11 mouse cellular contexts compared by ENCODE assay signal in the genomic region with DNA sequence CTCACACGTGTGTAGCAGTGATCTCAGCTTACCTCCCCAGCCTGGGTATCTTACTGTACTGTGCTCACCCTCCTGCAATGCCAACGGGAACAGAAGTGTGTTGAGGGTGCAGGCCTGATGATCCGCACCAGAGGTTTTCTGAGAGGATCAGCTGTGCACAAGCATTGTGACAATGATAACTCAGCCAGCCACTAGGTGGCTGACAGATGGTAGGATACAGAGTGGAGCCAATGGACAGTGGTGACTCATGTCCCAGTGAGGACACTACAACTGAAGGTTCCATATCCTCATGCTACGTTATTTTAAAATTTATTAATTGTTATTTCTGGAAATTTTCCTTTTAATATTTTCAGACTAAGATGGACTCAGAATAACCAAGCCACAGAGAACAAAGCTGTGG.
A peak's percentile ranks its signal among the peaks of the same experiment; 100 is the strongest.
DNase-seq lines count a peak whose midpoint lies in the region; ATAC-seq and TF ChIP-seq lines count a peak whose summit lies in the region.
"Had no signal": no experiment of that assay in that cellular context is flagged by ENCODE, and none has a peak within 500 bp of the region (broad histone marks: within the 10 kb centered on the region; RNA-seq: fewer than 3 reads in every experiment).

No protein-coding gene starts in this region.

- TF ChIP-seq CTCF in left cerebral cortex, adult 2 months (IDR thresholded peaks at IDR 0.05): peak; percentile 50

- DNase-seq in embryo, embryonic 10 days (ENCODE audit: low spot score): peak; percentile 46
- DNase-seq in embryo, embryonic 11 days: no peak
- DNase-seq in left cerebral cortex, adult 2 months (ENCODE audit: extremely low spot score in 1 of 2, low spot score in 2 of 2): no peak
- no peak for DNase-seq in left cerebral cortex, postnatal 10 days (ENCODE audit: extremely low spot score in 1 of 2, low spot score in 2 of 2)
- DNase-seq in adrenal gland, postnatal 36 days: peak; percentile 47 to 55
- no peak for DNase-seq in layer of hippocampus, adult 9-10 months (ENCODE audit: low spot score)
- no peak for DNase-seq in layer of hippocampus, adult 9-11 months
- DNase-seq: kidney, adult 18-20 months; liver, embryonic 13.5 days; right cerebral cortex, adult 18-20 months had no signal

- ATAC-seq in megakaryocyte progenitor cell, adult 5-6 weeks (replicated peaks; ENCODE audit: poor library complexity): peak; percentile 72

- no peak overlapping the region for H3K27ac ChIP-seq in left cerebral cortex, adult 2 months
- H3K27ac ChIP-seq: liver, embryonic 13.5 days had no signal

- intact Hi-C loops in left cerebral cortex, adult 2 months (cut with DNase I): no loop called here
- intact Hi-C loops in left cerebral cortex, postnatal 10 days (cut with DNase I): no loop called here

- no peak overlapping the region for H3K4me3 ChIP-seq in left cerebral cortex, adult 2 months
- H3K4me3 ChIP-seq: liver, embryonic 13.5 days had no signal

Comparison
In these comparisons a context has a peak if more than half of its experiments do, and no peak if none do; other contexts are left out.
1. DNase-seq: peak in embryo, embryonic 10 days (single experiment) and adrenal gland, postnatal 36 days (2 of 2); none in embryo, embryonic 11 days (single experiment), left cerebral cortex, adult 2 months (0 of 2), left cerebral cortex, postnatal 10 days (0 of 2), layer of hippocampus, adult 9-10 months (single experiment) and layer of hippocampus, adult 9-11 months (single experiment).